Mouse (Mus musculus) heart, adult 18-20 months (tissue): ENCODE measurements around the gene Rbfox1. TPM values are rescaled to one million over a fixed set of nuclear protein-coding genes. Genes with fewer than 3 reads are reported as not detected.
A peak's percentile ranks its signal among the peaks of the same experiment; 100 is the strongest.

ENCODE experiments used
- DNase-seq, 2 experiments: peaks; one replicate each; pipeline ENCODE4 v3.0.0; 2021 to 2022; ENCODE audit warnings: mixed read lengths in 1 of 2
- total RNA-seq, 2 experiments: library from RNA; stranded (reverse); gene quantifications; 2 replicates each; pipeline ENCODE4 v1.2.3; 2021

Rbfox1 gene
- total RNA-seq, 2 experiments from 2014 or later: 56.9 to 65.4 TPM

GRCm38 (mm10) chr16:6704847-6705246, 819.7 kb downstream of the Rbfox1 start:
- no peak for DNase-seq

GRCm38 (mm10) chr16:6712341-6712740, 827.2 kb downstream of the Rbfox1 start:
- no peak for DNase-seq

GRCm38 (mm10) chr16:6715245-6715644, 830.1 kb downstream of the Rbfox1 start:
- no peak for DNase-seq

DNA sequence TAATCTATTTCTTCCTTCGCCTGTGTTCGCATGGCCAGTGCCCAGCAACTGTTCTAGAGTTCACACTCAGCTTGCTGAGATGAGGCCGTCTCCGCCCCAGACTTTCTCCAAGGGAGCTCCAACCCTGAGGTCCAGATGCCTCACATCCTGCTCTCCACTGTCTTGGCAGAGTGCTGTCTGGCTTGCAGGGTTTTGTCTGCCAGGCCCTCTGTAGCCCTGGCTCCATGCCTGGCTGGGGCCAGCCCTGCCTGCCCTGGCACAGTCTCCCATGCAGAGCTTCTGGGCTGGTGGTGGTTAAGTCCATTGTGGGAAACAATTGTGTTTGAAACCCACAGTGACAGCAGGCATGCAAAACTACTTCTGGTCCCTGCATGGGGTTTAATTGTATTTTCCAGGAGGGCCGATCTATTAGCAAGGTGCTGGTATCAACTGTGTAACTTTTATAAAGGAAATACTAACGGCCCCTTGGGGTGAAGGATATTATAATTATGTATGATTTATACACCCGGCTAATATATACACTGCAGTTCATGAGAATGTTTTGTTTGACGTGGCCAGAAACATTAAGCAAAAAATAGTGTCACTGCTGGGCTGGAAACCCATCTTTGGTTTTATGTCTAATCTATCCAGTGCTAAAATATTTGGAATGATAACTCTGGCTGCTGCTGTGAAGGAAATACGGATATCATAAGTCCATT, 831.2 kb downstream of the Rbfox1 start:
- peak; percentile 57 to 69 for DNase-seq

- no peak for DNase-seq
Observed at GRCm38 (mm10) chr16:6719027-6719426, 833.9 kb downstream of the Rbfox1 start.

- no peak for DNase-seq
Observed at GRCm38 (mm10) chr16:6732646-6733045, 847.5 kb downstream of the Rbfox1 start.

DNA sequence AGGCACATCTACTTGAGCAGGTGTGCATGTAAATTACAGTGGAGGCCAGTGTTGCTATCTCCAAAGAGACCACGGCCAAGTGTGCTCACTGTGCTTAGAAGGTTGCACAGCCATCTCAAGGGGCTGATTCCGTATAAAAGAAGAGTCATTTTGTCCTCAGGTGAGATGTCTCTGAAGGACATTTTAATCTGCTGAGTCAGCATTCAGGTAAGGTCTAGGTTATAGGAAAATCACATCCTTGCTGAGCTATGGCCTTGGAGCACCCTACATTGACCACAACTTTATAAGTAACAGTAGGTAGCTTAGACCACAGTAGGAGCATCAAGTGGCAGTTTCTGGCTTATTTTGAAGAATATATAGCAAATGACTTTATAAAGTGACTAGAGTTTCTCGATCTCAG, 848.3 kb downstream of the Rbfox1 start:
- no peak for DNase-seq

GRCm38 (mm10) chr16:6736566-6736965, 851.4 kb downstream of the Rbfox1 start:
- DNase-seq: no peak

DNA sequence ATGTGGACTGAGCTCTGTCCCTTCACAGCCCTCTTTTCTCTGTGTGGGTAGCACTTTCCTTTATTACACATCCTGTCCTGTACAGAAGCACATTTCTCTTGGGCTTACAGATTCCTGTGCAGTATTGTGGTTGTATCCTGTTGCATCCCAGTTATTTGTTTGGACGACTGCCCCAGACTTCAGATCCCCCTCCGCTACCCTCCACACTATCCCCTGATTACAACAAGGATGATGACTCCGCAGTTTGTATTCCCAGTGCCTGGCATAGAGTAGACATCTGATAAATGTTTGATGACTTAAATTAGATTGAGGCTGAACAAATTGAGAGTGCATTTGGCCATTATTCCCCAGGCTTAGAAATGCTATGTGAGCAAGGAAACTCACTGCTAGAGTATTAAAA, 851.8 kb downstream of the Rbfox1 start:
- no peak for DNase-seq

- no peak for DNase-seq
Observed at GRCm38 (mm10) chr16:6746116-6746515, 861.0 kb downstream of the Rbfox1 start.

DNA sequence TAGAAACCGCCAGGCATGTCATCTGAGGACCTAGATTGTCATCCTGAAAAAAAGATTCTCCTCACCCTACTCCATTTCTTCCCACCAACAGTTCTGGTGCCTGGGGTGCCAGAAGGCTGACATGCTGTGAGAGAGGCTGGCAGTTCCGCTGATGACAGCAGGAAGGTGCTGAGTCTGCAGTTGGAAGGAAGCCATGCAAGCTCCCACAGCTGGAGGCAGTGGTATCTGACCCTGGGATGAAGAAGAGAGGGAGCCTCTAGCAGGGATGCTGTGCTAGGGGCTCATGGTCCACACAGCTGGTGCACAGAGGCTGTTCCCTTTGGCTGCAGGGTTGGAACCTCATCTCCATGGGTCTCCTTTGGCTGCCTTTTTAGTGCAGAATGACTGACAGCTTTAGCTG, 865.3 kb downstream of the Rbfox1 start:
- DNase-seq: peak in 1 of 2 experiments; percentile 0

DNA sequence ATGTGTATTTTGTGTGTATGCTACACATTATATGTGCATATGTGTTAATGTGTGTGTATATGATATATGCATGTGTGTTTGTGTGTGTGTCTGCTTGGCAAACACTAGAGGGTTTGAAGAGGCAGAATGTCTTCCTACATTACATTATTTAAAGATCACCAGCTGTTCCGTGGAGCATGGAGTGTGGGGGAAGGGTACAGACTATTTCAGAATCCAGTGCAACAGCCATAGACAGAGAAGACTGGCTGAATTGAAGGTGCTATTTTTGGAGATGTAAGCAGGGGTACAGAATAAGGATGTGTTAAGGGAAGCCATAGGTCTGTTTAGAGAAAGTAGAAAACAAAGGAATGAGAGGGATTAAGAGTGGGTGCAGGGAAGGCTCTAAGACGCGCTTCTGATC, 869.7 kb downstream of the Rbfox1 start:
- no peak for DNase-seq

DNA sequence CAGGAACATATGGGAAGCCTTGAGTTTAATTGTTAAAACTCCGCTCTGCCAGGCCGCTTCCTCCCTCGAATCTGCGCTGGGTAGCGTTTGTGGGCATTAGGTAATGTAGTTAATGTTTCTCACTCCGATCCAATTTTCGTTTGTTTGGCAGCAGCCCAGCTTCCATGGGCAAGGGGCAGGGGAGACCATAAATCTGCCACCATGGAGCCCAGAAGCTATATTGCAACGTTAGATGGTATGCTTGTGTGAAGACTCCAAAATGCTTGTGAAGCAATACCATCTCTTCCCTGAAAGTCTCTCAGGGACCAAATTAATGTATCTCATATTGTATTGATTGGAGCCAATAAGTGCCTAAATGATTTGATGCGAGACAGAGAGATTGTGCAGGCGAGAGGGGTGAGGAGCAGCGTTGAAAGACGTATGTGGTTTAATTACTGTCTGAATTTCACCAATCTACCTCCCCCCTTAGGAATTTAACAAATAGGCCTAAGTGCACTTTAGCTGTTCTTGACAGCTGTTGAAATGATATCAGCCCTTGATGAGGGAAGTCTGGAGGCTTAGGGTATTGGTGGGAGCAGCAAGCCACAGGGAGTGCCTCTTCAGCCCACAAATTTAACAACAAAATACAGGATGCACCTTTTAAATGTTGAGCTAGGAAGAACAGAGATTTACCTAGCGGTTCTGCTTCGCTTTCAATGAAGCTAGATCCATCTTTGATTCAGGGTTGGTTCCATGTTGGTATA, 884.5 kb downstream of the Rbfox1 start:
- no peak for DNase-seq

DNA sequence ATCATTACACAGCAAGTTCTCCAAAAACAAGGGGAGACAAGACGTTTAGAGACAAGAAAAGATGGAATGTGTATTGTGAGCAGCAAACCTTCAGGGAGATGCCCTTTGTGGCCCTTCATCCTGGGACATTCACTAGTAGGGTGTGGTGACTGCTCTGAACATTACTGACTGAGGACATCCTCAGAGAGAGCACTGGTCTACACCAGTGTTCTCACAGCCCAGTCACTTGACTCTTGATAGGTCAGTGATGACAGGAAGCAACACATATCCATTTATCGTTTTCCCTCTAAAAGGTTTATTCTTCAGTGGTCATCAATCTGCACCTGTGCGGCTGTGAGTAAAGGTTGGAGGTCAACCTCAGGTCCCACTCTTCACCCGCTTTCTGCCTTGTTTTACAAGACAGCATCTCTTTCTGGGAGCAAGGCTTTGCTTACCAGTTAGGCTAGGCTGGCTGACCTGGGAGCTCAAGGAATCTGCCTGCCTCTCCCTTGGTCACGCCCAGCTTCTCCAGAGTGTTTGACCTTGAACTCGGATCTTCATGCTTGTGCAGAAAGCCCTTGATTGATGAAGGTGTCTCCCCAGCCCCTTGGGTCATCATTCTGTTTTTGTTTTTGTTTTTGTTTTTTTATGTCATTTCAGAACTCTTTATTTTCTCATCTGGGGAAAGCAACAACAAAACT, 892.5 kb downstream of the Rbfox1 start:
- no peak for DNase-seq

DNA sequence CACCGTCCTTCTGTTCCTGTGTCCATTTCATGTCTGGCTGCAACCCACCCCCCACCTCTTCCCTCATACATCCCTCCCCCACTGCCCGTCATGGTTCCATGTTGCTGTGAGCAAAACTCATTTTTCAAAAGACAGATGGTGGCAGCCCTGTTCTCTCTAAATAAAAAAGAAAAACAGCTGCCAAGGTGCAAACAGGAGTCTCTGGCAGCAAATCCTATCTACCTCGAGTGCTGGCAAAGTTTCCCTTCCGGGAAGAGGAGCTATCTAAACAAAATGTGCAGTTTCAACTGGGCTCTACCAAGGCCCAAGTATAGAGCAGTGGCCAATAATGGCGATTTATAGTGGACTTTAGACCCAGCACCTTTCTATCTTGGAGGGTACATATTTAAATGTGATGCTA, 899.0 kb downstream of the Rbfox1 start:
- no peak for DNase-seq

GRCm38 (mm10) chr16:6785026-6785425, 899.9 kb downstream of the Rbfox1 start:
- DNase-seq: no peak

GRCm38 (mm10) chr16:6791218-6791617, 906.1 kb downstream of the Rbfox1 start:
- no peak for DNase-seq

DNA sequence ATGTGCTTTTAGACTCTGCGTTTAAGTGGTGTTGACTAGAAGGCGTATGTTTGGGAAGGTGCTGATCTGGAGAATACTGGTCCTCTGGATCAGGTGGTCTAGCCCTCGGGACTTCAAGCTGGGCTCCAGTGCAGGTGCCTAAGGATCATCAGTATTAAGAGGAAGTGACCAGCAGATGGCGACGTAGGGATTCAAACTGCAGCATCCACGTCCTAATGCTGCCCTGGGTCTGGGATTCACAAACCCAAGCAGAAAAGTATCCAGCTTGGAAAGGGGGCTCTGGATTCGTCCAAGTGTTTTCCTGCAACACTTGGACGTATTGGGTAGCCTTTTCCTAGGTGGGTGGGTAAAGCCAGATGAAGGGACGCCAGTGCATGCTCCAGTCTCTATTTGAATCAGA, 906.5 kb downstream of the Rbfox1 start:
- DNase-seq: peak; percentile 27 to 66

DNA sequence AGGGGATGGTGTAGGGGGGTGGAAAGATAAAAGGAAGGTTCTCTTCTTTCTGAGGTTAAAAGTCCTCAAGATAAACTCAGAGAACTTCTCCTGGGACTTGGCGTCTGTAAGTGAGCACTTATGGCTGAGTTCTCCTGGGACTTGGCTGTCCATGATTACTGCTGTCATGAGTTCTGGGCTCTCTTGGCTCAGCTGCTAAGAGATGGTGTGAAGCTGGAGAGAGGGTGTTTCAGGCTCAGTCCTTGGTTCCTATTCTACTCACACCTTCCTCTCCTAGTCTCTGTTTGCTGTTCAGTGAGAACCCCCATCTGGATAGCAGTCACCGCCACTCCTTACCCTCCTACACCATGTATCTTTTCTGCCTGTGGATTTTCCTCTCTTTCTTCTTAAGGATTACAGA, 921.1 kb downstream of the Rbfox1 start:
- no peak for DNase-seq

DNA sequence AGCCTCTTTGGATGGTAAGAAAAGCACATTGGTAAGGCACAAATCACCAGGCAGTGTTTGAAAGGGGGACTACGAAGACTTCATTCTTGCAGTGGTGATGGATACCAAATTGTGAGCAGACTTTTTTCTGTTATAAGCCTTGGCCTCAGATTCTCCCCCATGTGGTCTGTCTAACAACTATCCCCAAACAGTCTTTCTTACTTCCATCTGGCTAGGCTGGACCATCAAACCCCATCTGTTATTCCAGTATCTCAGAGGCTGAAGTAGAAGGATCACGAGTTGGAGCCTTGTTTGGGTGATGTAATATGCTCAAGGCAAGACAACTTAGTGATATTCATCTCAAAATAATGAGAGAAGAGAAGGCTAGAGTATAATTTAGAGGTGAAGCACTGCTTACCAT, 922.7 kb downstream of the Rbfox1 start:
- DNase-seq: no peak

DNA sequence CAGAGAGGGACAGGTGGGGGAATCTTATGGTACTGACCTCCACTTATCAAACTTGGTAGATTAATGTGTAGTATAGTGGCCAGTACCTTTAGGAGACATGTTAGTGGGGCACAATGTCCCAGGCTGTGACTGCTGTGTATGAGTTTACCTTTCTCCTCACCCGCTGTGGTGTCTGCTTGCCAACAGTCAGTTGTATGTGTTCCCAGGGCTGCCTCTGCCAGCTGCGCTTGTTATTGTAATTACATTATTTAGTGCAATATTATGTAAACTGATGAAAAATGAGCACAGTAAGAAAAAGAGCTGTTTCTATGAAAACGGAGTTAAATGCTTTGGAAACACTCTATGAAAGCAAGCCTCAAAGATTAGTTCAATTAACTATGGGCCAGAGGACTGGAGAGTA, 928.7 kb downstream of the Rbfox1 start:
- DNase-seq: no peak

- DNase-seq: peak; percentile 13 to 14
Observed at GRCm38 (mm10) chr16:6821741-6822140, 936.6 kb downstream of the Rbfox1 start.

DNA sequence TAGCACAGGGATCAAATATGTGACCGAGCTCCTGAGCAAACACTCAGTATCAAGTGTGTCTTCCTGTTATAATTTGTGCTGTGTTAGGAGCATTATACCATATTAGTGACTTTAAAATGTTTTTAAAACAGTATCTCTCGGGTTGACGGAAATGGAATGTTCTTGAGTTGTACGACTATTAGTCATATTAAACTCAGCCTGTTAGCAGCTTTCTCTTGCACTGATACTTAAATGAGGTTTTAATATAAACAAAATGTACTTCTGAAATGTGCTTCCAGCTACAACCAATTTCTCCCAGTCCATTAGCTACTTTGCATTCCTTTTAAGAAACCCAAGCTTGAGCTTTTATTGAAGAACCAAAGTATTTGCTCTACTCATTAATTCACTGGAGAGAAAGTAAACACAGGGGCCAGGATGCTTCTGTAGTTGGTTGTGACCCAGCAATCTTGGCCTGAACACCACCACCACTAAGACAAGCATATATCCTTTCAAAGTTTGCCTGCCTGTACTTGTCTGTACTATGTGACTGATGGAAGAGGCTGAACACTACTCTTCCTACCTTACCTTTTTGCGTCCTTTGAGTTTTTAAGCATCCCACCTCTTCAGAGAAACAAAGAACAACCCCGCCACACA, 944.9 kb downstream of the Rbfox1 start:
- no peak for DNase-seq
